Mouse (Mus musculus) heart, adult 9 months (tissue): ENCODE results near the gene Atp6ap2.
A peak's percentile ranks its signal among the peaks of the same experiment; 100 is the strongest.
"Not testable (repeated sequence)": the region's sequence is repeated elsewhere in the genome, so short reads cannot be mapped to it uniquely, and the experiment has no call there.

ENCODE experiments used
- DNase-seq, 2 experiments: peaks; one replicate each; pipeline ENCODE4 v3.0.0; 2022; ENCODE audit warnings: low spot score in 2 of 2

Atp6ap2 gene

DNA sequence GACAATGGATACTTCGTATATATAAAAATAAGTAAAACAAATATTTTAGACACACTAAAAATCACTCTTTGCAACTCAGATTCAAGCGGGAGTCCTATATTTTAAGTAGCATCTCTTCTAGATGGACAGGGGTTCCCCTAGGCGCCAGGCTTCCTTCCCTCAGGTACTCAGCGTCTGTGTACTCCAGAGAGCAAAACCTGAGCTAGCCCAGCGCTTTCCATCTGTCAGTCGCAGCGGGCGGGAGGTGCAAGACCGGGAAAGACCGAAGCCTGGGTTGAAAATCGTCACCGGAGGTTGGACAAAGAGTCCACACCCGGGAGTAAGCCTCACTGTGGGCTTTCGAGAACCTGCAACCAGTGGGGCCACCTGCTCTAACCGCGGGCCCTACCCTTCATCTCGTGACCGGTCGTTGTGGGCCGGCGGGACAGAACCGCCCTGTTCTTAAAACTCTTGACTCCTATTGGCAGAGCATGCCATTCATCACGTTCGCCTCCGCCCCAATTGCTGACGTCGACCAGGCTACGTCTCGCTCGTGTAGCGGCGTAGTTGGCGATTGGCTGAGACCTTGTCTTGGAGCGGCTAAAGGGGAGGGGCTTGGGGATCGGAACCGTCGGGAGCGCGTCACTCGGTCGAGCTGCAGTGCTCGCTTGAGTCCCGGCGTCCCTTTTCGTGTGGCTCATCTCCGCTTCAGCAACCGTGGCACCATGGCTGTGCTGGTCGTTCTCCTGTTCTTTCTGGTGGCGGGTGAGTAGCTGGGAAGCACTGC lies at the start of gene Atp6ap2:
Gene Atp6ap2 (plus strand): TSS at position 610 of the 766 bp plus-strand sequence.
- DNase-seq = peak; percentile 94 to 96

DNA sequence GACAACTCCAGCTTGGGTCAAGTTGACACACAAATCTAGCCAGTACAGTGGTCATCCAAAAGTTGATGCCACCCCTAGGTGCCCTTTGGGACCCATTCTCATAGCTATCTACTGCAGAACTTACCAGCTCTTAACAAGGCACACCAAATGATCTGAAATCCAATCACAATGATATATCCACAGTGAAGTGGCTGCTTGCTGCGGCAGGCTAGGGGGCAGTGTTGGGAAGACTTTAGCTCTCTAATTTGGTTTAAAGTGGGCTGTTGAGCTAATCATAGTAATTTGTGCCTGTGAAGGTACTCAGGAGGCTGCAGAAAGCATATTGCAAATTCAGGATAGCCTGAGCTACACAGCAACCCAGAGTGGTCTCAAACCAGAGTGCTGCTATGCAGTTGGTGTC lies 43.2 kb upstream of the Atp6ap2 start:
- DNase-seq = no peak

DNA sequence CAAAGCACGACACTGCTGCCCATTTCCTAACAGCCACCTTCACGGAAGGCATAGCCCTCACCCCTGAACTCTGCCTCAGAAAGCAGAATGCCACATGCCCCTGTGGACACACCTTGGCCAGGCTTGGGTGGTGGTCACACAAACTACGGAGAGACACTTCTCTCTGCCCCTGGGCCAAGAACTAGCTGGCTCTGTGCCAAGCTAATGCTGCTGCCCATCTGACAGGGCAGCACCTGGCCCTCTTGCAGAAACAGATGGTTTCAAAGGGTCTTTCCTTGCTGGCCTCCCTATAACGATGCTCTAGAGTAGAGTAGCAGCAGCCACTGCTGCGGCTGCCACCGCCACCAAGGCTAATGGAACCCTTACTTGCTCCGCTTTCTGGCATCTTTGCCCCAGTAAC lies 30.5 kb upstream of the Atp6ap2 start:
- DNase-seq = no peak

DNA sequence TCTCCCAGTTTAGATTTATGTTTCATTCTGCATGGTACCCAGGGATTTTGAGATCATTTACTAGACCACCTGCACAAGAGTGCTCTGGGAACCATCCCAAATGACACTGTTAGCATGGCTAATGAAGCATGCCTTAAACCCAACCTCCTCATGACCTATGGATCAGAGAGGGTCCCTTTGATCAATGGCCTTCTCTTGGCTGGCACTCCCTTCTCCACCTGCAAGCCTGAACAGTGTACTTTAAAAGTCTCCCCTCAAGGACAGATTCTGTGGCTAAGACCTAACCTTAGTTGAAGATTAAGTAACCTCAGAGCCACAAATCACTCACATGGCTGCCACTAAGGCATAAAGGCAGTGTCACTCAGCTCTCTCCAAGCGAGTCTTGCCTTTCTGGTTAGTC lies 16.2 kb upstream of the Atp6ap2 start:
- no peak for DNase-seq

DNA sequence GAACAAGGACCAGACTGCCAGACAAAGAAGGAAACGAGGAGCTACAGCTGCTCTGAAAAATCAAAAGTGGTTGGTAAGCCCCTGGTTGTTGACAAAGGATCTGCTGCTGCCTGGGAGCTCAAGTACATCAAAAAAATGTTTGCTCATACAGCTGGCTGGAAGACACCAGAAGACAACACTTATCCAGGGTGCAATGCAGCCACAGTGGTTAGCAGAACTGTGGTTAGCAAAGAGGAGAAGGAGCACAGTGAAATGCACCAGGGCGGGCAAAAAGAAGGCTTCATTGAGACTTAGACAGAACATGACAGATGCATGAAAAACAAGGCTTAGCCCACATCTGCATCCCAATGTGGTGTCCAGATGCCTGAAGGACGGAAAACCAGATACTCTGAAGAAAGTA lies 9.7 kb upstream of the Atp6ap2 start:
- DNase-seq = no peak

DNA sequence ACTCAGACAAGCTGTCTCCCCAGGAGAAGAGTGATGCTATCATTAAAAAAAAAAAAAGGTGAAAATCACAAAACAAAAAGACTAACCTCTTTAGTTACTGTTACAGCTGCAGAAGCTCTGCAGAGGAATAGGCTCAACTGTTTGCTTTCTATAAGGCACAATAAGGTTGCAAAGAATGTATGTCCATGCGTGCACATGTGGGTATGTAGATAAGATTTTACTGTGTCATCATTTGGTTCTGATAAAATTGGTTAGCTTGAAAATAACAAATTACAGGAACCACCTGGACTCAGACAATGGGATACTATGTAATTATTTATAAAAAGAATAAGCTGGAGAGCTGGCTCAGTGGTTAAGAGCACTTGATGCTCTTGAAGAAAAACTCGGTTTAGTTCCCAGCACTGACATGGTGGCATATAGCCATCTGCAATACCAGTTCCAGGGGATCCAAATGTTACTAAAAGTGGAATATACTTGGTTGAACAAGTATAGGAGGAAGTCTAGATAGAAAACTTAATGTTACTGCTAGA lies 9.2 kb upstream of the Atp6ap2 start:
- DNase-seq = no peak

DNA sequence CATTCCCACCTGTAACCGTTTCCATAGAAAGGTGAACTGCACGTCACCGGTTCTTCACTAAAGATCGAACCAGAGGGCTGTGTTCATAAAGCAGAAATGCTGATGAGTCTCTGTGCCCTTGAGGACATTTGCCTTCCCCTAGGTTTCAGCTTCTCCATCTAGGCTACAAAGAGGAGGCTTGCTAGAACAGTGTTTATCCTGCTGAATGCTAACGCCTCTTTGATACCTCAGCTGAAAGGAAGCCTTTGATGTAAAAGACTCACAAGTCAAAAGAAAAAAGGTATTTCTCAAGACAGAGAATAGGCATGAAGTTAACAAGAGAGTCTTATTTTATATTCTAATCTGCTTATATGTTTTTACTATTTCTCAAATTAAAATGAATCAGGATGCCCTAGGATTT lies 4.3 kb upstream of the Atp6ap2 start:
- DNase-seq = no peak

DNA sequence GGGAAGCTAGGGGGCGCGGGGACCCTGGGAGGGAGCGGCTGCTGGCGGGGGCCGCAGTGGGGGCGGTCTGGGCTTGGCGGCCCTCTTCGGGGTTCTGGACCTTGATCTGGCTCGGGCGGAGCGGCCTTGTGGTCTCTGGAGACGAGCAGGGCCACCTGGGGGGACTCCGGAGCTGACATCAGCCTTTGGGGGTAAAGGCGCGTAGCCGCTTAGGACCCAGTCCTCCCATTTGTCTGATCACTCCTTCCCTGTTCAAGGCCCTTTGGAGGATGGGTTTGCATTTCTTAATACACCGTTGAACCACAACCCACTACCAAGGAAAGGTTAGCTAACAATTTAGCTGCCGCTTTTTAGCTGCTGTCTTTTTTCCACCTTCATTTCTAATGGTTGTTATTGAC lies 356 bp downstream of the Atp6ap2 start:
- DNase-seq = no peak

DNA sequence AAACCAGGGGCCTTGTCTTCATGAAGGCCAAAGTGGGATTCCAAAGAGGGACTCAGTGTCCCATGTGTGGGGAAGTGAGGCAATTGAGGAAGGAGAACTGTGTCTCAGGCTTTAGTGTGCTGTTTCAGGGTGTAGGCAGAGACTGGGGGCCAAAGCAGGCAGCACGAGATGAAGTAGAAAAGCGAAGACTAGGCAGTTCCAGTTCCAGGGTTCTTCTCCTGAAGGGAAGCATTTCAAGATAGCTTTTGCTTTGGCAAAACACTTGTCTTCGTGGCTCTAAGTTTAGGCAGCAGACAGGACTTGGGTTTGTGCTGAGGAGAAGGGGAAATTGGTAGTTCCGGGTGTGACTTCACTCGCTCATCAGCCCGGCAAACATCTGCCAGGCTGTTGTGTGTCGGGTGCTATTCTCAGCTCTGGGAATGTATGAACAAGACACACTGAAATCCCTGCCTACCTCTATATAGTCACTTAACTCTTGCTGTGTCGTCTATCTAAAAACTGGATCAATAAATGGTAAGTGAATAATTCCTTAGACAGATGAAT lies 3.9 kb downstream of the Atp6ap2 start:
- peak in 1 of 2 experiments; percentile 5 for DNase-seq

DNA sequence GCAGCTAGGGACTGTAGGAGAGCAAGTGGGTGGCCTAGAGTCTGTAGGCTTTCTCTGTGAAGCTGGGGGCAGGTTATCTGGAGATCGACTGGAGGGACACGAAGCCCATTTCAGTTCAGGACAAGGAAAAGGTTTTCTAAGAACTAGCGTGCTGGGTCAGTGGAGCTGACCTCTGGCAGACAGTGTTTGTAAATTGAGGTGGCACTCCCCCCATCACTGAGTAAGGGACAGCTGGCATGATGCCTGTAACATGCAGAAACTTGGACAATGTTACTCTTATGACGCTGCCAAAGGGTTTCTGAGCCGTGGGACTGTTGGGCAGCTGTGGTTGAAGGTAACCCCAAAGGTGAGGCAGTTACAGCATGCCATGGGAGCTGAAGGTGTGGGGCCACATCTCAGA lies 4.4 kb downstream of the Atp6ap2 start:
- no peak for DNase-seq

DNA sequence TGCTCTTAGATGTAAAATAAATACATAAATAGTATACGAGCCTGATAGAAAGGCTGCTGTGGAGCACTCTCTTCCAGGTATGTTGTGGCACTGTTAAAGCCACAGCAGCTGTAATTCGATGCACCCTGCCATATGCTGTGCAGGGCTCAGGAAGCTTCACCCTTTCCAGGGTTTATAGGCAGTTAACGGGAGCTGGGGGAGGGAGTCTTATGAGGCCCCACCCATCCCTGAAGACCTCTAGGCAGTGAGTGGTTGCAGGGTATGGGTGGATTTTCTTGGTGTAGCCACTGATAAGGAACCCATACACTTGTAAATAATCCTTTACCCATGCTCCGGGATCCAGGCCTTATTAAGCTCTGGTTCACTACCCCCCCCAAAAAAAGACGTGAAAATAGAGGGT lies 6.2 kb downstream of the Atp6ap2 start:
- no peak for DNase-seq

DNA sequence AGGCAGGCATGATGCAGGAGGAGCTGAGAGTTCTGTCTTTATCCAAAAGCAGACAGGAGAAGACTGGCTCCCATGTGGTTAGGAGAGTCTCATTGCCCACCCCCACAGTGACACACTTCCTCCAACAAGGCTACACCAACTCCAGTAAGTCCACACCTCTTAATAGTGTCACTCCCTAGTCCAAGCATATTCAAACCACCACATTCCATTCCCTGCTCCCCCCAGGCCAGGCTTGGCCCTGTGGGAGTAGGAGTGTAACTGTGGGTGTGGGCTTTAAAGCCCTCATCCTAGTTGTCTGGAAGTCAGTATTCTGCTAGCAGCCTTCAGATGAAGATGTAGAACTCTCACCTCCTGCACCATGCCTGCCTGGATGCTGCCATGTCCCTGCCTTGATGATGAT lies 22.9 kb downstream of the Atp6ap2 start:
- not testable (repeated sequence) for DNase-seq

DNA sequence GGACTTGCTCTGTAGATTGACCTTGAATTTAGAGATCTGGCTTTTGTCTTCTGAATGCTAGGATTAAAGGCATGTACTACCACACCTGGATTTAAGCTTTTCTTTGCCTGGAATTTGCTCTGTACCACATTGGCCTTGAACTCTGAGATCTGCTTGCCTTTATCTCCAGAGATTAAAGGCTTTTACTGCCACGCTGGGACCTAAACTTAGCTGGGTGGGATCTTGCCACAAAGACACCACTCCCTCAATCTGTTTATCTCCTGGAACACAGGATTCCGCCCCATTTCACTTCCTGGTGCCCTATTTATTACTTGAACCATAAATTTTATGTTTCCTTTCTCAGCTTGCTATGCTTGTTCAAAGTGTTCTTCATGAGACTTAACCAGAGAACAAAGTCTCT lies 23.6 kb downstream of the Atp6ap2 start:
- no peak for DNase-seq

DNA sequence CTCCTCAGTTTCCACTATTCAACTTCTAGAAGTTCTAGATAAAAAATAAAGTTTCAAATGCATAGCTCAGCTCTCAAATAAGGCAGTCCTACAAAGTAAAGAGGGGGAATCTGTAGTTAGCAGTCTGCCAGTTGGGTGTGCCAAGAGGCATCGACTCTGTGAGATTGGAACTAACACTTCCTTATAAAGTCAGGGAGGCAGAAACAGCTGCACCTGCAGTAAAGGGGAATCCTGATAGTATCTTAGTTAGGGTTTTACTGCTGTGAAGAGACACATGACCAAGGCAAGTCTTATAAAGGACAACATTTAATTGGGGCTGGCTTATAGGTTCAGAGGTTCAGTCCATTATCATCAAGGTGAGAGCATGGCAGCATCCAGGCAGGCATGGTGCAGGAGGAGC lies 24.8 kb downstream of the Atp6ap2 start:
- not testable (repeated sequence) for DNase-seq

DNA sequence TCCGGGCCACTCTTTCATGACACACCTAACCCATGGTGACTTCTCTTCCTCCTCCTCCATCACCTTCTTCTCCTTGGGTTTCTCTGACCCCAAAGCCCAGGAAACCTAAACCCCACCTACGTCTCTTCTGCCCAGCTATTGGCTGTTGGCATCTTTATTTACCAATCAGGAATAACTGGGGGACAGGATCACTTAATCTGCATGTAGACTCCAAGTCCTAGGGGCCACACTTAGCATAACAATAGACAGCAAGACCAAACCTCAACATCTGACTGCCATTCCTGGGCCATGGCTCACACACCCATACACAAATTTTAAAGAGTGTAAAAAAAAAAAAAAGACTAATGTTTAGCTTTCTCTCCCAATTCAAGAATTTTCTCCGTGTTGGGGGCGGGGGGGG lies 37.5 kb downstream of the Atp6ap2 start:
- no peak for DNase-seq

DNA sequence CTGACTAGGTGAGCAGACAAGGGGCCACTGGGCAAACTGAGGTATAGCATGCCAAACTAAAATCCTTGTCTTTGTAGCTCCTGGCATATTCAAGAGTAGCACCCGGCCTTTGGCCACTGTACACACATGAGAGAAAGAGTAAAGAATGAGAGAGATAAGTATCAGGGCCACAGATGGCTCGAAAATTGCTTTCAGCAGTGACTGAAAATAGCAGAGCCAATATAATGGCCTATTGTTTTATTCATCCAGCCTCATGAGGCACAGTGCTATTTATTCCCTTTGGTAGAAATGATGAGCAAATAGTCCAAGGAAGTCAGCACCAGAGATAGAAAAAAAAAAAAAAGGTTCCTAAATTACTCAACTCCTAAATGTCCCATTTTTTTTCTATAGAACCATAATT lies 57.4 kb downstream of the Atp6ap2 start:
- DNase-seq = no peak

DNA sequence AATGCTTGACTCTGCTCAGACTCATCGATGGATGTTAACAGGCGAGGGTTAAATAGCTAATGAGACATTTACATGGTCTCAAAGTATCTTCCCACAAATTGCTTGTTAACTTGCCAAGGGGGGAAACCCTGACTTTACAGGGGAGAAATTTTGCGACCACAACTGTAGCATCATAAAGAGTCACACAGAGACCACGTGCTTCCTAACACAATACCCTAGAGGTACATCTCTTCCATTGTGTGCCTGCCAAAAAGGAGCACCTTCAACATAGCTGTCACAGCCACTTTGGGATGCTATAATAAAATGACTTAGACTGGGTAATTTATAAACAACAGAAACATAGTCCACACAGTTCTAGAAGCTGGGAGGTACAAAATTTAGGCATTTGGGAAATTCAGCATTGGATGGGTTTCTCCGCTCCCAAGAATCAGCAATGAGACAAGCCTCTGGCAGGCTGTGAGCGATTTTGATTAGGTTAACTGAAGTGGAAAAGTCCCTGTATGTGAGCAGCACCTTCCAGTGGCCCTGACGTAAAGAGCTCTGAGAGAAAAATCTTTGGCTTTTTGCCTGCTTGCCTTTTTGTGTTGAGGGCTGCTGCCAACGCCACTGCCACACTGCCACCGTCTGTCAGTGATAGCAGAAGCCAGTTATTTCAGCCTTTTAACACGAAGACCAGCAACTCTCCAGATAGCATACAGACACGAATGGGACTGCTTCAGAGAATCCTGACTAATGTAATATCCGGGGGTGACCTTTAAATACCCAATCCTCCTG lies 58.1 kb downstream of the Atp6ap2 start:
- DNase-seq = peak in 1 of 2 experiments; percentile 5

DNA sequence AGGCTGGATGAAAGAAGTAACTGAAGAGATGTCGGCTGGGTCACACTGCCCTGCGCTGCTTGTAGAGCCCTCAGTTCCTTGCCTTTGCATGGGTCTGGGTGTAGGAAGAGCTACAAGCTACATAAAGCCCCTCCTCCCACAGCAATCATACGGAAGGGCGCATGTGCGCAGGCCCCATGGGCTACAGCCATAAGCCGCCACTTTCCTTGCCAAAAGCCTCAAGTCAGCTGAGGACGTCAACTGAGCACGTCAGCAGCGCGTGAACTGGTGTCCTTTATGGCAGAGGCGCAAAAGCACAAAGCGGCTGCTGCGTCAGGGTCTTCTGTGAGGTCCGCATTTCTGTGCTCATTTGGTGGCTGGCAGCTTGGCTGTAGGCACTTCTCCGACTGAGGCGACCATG lies 64.3 kb downstream of the Atp6ap2 start:
- DNase-seq = no peak

DNA sequence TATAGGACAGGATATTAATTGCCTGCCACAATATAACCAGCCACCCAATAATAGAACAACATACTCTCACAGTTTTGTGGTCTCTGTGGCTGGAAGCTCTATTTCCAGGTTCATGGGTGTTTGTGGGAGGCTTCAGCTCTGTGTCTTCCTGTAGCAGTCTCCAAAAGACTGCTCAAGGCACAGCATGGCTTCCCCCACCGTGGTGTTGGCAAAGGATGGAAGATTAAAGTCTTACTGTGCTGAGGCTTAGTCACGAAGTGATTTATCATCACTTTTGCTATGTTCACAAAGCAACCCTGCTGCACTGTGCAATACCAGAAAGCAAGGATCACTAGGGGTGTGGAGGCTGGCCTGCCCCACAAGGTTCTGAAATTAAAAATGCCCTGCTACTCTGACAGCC lies 66.3 kb downstream of the Atp6ap2 start:
- no peak for DNase-seq
